Mouse (Mus musculus) megakaryocyte, adult 5-6 weeks (primary cell): ENCODE results near the gene Hspa2. TPM values are rescaled to one million over a fixed set of nuclear protein-coding genes. Genes with fewer than 3 reads are reported as not detected.
"Not testable (repeated sequence)": the region's sequence is repeated elsewhere in the genome, so short reads cannot be mapped to it uniquely, and the experiment has no call there.

Experiments used
- ATAC-seq: 2 replicates; pipeline ENCODE4 v1.8.0; 2016; ENCODE audit warnings: mild to moderate bottlenecking, inconsistent platforms; ENCODE audit not compliant: poor library complexity, severe bottlenecking
- total RNA-seq, 2 experiments: library from RNA; stranded (forward) in 1 of 2; stranded (reverse) in 1 of 2; fragments of 153-499, 151-499 nt in 1 of 2; fragments of 221-1000, 200-1000 nt in 1 of 2; gene quantifications; 2 replicates each; pipeline versions ENCODE4 v1.2.3 to v1.2.4; 2015 to 2017

Gene Hspa2
- total RNA-seq, 2 experiments from 2014 or later, result 2.2 to 4.8 TPM

- ATAC-seq, result no peak
These were observed 27.0 kb downstream of the Hspa2 start for GRCm38 (mm10) chr12:76430879-76431406.

- no peak for ATAC-seq
These were observed 27.5 kb downstream of the Hspa2 start for GRCm38 (mm10) chr12:76431431-76431830.

GRCm38 (mm10) chr12:76434111-76434510 lies 30.1 kb downstream of the Hspa2 start:
- ATAC-seq, result no peak

DNA sequence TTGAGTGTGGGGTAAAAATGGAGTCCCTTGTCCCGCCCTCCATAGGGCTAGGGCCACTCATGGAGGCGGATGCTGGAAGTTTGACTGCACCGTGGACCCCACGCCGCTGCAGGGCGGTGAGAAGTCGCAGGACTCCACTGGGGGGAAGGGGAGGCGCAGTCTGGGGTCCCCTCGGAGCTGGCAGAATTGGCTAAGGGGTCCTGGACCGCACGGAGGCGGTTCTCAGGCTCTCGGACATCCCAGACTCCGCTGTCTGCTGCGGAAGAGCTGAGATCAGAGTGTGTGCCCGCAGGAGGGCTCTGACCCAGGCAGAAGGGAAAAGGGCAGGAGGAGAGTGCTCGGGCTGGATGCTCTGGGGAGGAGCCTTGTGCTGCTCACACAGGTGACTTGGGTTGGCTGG lies 31.1 kb downstream of the Hspa2 start:
- ATAC-seq, result no peak

- no peak for ATAC-seq
These were observed 31.6 kb downstream of the Hspa2 start for GRCm38 (mm10) chr12:76435549-76435948.

DNA sequence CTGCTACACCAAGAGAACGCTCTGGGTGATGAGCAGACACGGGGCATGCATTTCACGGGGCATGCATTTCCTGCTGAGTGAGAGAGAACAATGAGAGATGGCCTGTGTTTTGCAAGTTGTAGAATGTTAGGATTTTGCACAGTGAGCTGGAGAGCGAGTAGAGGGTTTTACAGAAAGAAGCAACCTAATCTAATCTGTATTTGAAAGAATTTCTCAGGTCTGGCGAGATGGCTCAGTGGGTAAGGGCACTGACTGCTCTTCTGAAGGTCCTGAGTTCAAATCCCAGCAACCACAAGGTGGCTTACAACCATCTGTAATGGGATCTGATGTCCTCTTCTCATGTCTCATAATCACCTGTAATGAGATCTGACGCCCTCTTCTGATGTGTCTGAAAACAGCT lies 39.5 kb downstream of the Hspa2 start:
- not testable (repeated sequence) for ATAC-seq

GRCm38 (mm10) chr12:76444359-76444772 lies 40.4 kb downstream of the Hspa2 start:
- ATAC-seq, result no peak

- no peak for ATAC-seq
These were observed 40.9 kb downstream of the Hspa2 start for GRCm38 (mm10) chr12:76444862-76445261.

- ATAC-seq, result no peak
These were observed 42.2 kb downstream of the Hspa2 start for GRCm38 (mm10) chr12:76446201-76446600.

DNA sequence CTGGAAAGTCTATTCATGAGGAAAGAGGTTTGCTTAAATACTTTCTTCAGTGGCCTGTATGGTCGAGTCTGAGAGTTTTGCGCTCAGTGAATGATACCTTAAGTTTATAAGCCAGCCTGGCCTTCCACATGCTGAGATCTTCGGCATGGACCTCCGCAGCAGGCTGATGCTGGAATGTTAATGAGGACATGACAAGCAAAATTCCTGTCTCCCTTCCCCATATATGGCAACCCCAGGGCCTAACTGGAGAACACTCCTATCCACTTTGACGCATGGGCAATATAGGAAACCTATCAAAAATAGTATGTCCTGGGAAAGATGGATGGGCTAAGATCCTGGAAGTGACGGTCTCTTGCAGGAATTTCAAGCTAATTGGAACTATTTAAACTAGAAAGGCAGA lies 44.2 kb downstream of the Hspa2 start:
- ATAC-seq, result no peak

GRCm38 (mm10) chr12:76452203-76452602 lies 48.2 kb downstream of the Hspa2 start:
- ATAC-seq, result no peak

Other genes starting within 250 kb of the Hspa2 start
- gene Esr2, start 226.9 kb upstream of the Hspa2 start, total RNA-seq (2015), result not detected in 2 replicates
- not detected in 2 replicates for gene Esr2, start 226.9 kb upstream of the Hspa2 start, total RNA-seq (2017)
- gene Tex21, start 157.4 kb upstream of the Hspa2 start, total RNA-seq (2015), result not detected in 2 replicates
- not detected in 2 replicates for gene Tex21, start 157.4 kb upstream of the Hspa2 start, total RNA-seq (2017)
- gene Mthfd1, start 148.9 kb upstream of the Hspa2 start, total RNA-seq (2015), result 18.4 and 22.9 TPM in 2 replicates
- gene Mthfd1, start 148.9 kb upstream of the Hspa2 start, total RNA-seq (2017), result 32.6 and 33.4 TPM in 2 replicates
- not detected in 2 replicates for gene Akap5, start 79.3 kb upstream of the Hspa2 start, total RNA-seq (2015)
- gene Akap5, start 79.3 kb upstream of the Hspa2 start, total RNA-seq (2017), result 0.08 and 0.15 TPM in 2 replicates
- 11.9 and 13.5 TPM in 2 replicates for gene Zbtb25, start 34.6 kb upstream of the Hspa2 start, total RNA-seq (2015)
- 7.2 and 9.2 TPM in 2 replicates for gene Zbtb25, start 34.6 kb upstream of the Hspa2 start, total RNA-seq (2017)
- gene Zbtb1, start 33.9 kb upstream of the Hspa2 start, total RNA-seq (2015), result 8.9 and 11.7 TPM in 2 replicates
- gene Zbtb1, start 33.9 kb upstream of the Hspa2 start, total RNA-seq (2017), result 9.1 and 10.1 TPM in 2 replicates
- 0.58 TPM in 1 of 2 replicates, not detected in the other for gene Ppp1r36, start 13.4 kb downstream of the Hspa2 start, total RNA-seq (2015)
- 0.18 TPM in 1 of 2 replicates, not detected in the other for gene Ppp1r36, start 13.4 kb downstream of the Hspa2 start, total RNA-seq (2017)
- 40.4 and 44.3 TPM in 2 replicates for gene Plekhg3, start 126.7 kb downstream of the Hspa2 start, total RNA-seq (2015)
- 46.6 and 50.5 TPM in 2 replicates for gene Plekhg3, start 126.7 kb downstream of the Hspa2 start, total RNA-seq (2017)